Mouse (Mus musculus): ENCODE measurements around the gene Med17. TPM values are rescaled to one million over a fixed set of nuclear protein-coding genes. Genes with fewer than 3 reads are reported as not detected.

The Med17 gene
- polyA plus RNA-seq (2015; fragmentation: Nextera tagmentation; extraction: Ambion mirVana): 24.6 and 27.5 TPM in 2 replicates

DNA sequence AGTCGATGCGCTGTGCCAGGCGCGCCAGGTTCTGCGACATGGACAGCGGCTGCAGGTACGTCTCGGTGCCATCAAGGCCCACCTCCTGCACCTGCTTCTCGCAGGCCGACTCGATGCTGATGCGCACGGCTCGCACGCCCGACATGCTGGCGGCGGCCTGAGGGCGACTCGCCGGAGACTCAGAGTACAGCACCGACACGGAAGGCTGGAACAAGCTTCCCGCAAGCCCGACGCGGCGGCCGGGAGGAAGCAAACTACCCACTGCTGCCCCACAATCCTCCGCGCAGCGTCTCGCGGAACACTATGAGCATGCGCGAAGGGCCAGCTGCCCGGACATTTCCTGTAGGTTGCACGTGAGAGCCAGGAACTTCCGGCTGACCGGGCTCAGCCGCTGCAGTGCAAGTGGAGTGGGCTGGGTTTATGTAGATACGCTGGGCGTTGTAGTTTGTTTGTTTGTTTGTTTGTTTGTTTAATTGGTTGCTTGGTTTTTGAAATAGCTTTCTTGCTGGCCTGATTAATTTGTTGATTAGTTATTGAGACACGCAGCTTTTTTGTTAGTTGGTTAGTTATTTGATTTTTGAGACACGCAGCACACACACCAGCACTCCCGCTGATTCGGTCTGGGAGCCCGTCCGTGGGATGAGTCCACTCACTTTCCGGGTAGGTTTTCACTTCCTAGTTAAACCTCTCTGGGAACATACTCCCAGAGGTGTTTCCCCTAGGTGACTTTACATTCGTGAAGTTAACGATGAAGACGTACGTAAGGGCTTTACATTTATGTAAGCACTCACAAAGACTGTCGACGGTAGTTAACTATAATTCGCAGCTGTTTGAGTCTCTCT is at the start of gene Med17:
Gene Med17 (minus strand): TSS at position 283 of the 842 bp plus-strand sequence.

DNA sequence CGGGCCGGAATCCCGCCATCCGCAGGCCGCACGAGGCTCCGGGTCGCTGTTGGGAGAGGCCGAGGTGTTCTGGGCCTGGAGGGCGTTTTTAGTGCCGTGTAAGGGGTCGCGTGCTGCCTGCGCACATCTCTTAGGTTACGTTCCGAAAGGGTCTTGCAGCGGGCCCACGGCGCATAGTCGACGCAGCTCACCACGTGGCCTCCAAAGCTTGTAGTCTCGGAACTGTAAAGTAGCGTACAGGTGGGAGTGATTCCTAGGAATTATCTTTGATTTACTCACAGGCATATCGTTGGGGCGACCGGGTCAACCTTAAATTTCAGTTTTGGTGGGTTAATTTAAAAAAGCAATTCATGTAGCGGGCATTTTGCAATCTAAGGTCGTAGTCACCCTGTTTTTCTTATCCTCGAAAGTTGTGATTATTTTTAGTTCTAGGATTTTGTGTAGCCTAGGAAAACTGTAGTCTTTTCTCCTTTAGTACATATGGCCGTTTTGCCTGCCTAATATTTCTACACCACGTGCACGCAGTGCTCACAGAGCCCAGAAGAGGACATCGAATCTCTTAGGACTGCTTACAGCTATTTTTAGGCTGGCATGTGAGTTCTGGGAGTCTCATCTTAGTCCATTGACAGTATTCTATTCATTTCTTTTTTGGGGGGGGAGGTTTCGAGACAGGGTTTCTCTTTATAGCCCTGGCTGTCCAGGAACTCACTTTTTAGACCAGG is 26.8 kb upstream of the Med17 start, which contains the start of gene 4931406C07Rik:
Gene 4931406C07Rik (minus strand): TSS at position 51 of the 722 bp plus-strand sequence.

DNA sequence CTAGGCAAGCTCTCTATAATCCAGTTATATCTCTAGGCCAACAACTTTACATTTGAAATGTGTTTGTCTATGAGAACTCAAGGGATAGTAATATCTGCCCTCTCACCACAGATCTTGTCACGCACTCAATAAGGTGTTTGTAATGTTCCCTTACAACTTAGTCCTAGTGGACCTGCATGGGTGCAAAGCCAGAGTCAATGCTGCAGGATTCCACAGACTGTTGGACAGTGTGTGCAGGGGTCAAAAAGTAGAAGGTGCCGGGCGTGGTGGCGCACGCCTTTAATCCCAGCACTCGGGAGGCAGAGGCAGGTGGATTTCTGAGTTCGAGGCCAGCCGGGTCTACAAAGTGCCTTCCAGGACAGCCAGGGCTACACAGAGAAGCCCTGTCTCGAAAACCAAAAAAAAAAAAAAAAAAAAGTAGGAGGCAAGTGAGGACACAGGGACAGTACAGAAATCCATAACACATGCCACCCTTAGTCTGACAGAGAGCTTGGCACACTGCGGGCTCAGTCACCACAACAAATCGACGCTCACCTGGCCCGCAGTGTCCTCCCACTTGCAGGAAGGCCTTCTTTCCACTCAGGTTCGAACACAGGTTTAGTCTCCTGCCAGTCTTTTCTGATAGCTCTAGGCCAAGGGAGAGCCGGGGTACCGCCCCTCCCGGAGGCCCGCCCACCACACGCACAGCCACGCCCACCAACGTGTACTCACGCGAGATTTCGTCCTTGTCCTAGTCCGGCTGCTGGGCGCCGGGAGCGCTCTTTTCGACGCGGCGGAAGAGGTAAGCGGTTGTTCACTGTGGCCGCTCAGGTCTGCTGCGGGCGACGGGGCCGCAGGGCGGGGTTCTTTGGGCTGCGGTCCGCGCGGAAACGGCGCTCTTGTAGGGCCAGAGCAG is 26.0 kb upstream of the Med17 start, which contains the start of gene Taf1d:
Gene Taf1d (plus strand): TSS at position 712 of the 895 bp plus-strand sequence.

DNA sequence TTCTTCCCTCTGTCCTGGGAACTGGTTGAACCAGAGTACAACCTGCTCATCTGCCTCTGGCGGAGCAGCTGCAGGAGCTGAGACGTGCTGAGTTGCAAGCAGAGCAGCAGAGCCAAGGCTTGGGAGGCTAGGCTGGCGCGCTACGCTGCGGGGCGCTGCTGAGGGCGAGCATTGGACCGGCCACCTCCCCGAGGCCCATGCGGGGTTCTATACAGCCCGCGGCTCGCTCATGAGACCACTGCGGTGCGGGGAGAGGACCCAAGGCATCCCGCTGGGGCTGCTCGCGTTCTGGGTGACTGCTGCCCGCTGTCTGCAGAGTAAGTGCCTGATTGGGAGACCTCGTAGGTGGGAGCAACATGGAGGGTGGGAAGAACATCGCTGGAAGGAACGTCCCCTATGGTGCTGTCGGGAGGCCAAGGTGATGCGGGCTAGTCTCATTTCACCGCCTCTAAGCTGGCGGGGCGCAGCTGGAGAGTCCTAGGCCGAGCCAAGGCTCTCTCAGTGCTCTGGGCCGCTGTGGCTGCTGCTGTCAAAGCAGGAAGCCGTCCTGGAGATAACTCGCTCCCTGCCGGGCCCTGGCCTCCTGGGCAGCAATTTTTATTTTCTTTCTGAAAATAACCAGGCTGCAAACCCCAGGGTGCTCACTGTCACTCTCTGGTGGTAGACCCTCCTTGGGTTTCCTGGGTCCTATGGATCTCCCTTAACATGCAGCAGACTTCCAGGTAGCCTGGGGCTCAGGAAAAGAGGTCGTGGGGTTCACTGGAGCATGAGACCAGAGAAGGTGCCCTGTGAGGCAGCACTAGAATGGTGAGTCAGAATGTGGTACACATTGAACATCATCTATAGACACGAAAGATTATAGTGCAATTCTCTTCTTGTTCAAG is 40.4 kb downstream of the Med17 start, which contains the start of gene Vstm5:
Gene Vstm5 (plus strand): TSS at position 4 of the 884 bp plus-strand sequence.

Other genes with a start within 250 kb of the Med17 start
- 8.6 and 12.9 TPM in 2 replicates for gene Panx1, start 234.5 kb downstream of the Med17 start, polyA plus RNA-seq (2015; fragmentation: Nextera tagmentation; extraction: Ambion mirVana)
- gene Hephl1, start 167.8 kb downstream of the Med17 start, polyA plus RNA-seq (2015; fragmentation: Nextera tagmentation; extraction: Ambion mirVana): not detected in 2 replicates
- gene Vstm5, start 40.9 kb downstream of the Med17 start, polyA plus RNA-seq (2015; fragmentation: Nextera tagmentation; extraction: Ambion mirVana): 0.54 and 0.69 TPM in 2 replicates
- 61.4 and 64.2 TPM in 2 replicates for gene Taf1d, start 26.3 kb upstream of the Med17 start, polyA plus RNA-seq (2015; fragmentation: Nextera tagmentation; extraction: Ambion mirVana)
- gene 4931406C07Rik, start 26.5 kb upstream of the Med17 start, polyA plus RNA-seq (2015; fragmentation: Nextera tagmentation; extraction: Ambion mirVana): 5.7 and 5.8 TPM in 2 replicates
- gene Cep295, start 77.9 kb upstream of the Med17 start, polyA plus RNA-seq (2015; fragmentation: Nextera tagmentation; extraction: Ambion mirVana): 14.3 and 14.6 TPM in 2 replicates
- 1.6 and 2.2 TPM in 2 replicates for gene Smco4, start 213.5 kb upstream of the Med17 start, polyA plus RNA-seq (2015; fragmentation: Nextera tagmentation; extraction: Ambion mirVana)